Mouse (Mus musculus): ENCODE results near the gene Dusp16. TPM values are rescaled to one million over a fixed set of nuclear protein-coding genes. Genes with fewer than 3 reads are reported as not detected.

Gene Dusp16
- total and polyA plus RNA-seq, 2 experiments from 2014 or later = 3.2 to 3.9 TPM

- Histone ChIP-seq H3K27ac (ENCODE audit: low read depth, low read length) (no peak overlapping the region), H3K4me2 (ENCODE audit: low read depth, low read length, poor library complexity, severe bottlenecking) (no peak overlapping the region), H3K4me1 (ENCODE audit: insufficient read depth, low read length) (no peaks in the 10 kb centered on the region), H3K4me3 (ENCODE audit: low read depth, low read length) (no peak overlapping the region), H3K36me3 (ENCODE audit: insufficient read depth, low read length) (no peaks in the 10 kb centered on the region), H3K27me3 (ENCODE audit: insufficient read depth, low read length) (no peaks in the 10 kb centered on the region), H3K9me3 (ENCODE audit: low read length) (no peaks in the 10 kb centered on the region), H3K9ac (replicated peaks; ENCODE audit: low read length, poor library complexity, severe bottlenecking) (no peak overlapping the region)
- DNase-seq (ENCODE audit: low spot score) = no peak
- ATAC-seq (ENCODE audit: low FRiP score) = no peak
- no peak for TF ChIP-seq CTCF (IDR thresholded peaks at IDR 0.05)
These were observed 67.0 kb downstream of the Dusp16 start for GRCm38 (mm10) chr6:134725406-134725805.

- Histone ChIP-seq H3K9ac (replicated peaks; ENCODE audit: low read length, poor library complexity, severe bottlenecking) (no peak overlapping the region), H3K4me1 (ENCODE audit: insufficient read depth, low read length) (no peaks in the 10 kb centered on the region), H3K36me3 (ENCODE audit: insufficient read depth, low read length) (no peaks in the 10 kb centered on the region), H3K27me3 (ENCODE audit: insufficient read depth, low read length) (no peaks in the 10 kb centered on the region), H3K9me3 (ENCODE audit: low read length) (no peaks in the 10 kb centered on the region), H3K27ac (ENCODE audit: low read depth, low read length) (no peak overlapping the region), H3K4me3 (ENCODE audit: low read depth, low read length) (no peak overlapping the region), H3K4me2 (ENCODE audit: low read depth, low read length, poor library complexity, severe bottlenecking) (no peak overlapping the region)
- TF ChIP-seq CTCF (IDR thresholded peaks at IDR 0.05) = no peak
- ATAC-seq (ENCODE audit: low FRiP score) (no peak), DNase-seq (ENCODE audit: low spot score) (no peak)
- 88% methylated on average over 9 of the region's 9 CpGs for WGBS
These were observed 68.4 kb downstream of the Dusp16 start for GRCm38 (mm10) chr6:134723833-134724553.

- no peaks in the 10 kb centered on the region for H3K36me3 ChIP-seq (ENCODE audit: insufficient read depth, low read length)
- no peak overlapping the region for H3K9ac ChIP-seq (replicated peaks; ENCODE audit: low read length, poor library complexity, severe bottlenecking)
- no peak for DNase-seq (ENCODE audit: low spot score)
- no peak overlapping the region for H3K4me3 ChIP-seq (ENCODE audit: low read depth, low read length)
- TF ChIP-seq CTCF (IDR thresholded peaks at IDR 0.05) = no peak
- no peaks in the 10 kb centered on the region for H3K27me3 ChIP-seq (ENCODE audit: insufficient read depth, low read length)
- ATAC-seq (ENCODE audit: low FRiP score) = no peak
- H3K27ac ChIP-seq (ENCODE audit: low read depth, low read length) = no peak overlapping the region
- no peaks in the 10 kb centered on the region for H3K9me3 ChIP-seq (ENCODE audit: low read length)
- H3K4me1 ChIP-seq (ENCODE audit: insufficient read depth, low read length) = no peaks in the 10 kb centered on the region
- 97% methylated on average over 7 of the region's 7 CpGs for WGBS
- no peak overlapping the region for H3K4me2 ChIP-seq (ENCODE audit: low read depth, low read length, poor library complexity, severe bottlenecking)
These were observed 69.1 kb downstream of the Dusp16 start for GRCm38 (mm10) chr6:134723326-134723725.

- WGBS = 89% methylated on average over 8 of the region's 8 CpGs
- no peak overlapping the region for H3K4me2 ChIP-seq (ENCODE audit: low read depth, low read length, poor library complexity, severe bottlenecking)
These were observed 69.5 kb downstream of the Dusp16 start for GRCm38 (mm10) chr6:134722906-134723305.

GRCm38 (mm10) chr6:134721729-134722269, 70.6 kb downstream of the Dusp16 start:
- no peak for TF ChIP-seq CTCF (IDR thresholded peaks at IDR 0.05)
- ATAC-seq (ENCODE audit: low FRiP score) = no peak
- Histone ChIP-seq H3K4me3 (ENCODE audit: low read depth, low read length) (no peak overlapping the region), H3K9ac (replicated peaks; ENCODE audit: low read length, poor library complexity, severe bottlenecking) (no peak overlapping the region), H3K36me3 (ENCODE audit: insufficient read depth, low read length) (no peaks in the 10 kb centered on the region), H3K4me2 (ENCODE audit: low read depth, low read length, poor library complexity, severe bottlenecking) (no peak overlapping the region), H3K27ac (ENCODE audit: low read depth, low read length) (no peak overlapping the region), H3K4me1 (ENCODE audit: insufficient read depth, low read length) (no peaks in the 10 kb centered on the region), H3K9me3 (ENCODE audit: low read length) (no peaks in the 10 kb centered on the region), H3K27me3 (ENCODE audit: insufficient read depth, low read length) (no peaks in the 10 kb centered on the region)
- DNase-seq (ENCODE audit: low spot score) = no peak
- WGBS = 85% methylated on average over 6 of the region's 6 CpGs

More at GRCm38 (mm10) chr6:134722906-134723305, 69.5 kb downstream of the Dusp16 start:
- no peak overlapping the region for H3K9ac ChIP-seq (replicated peaks; ENCODE audit: low read length, poor library complexity, severe bottlenecking)
- no peak for ATAC-seq (ENCODE audit: low FRiP score)
- no peak overlapping the region for H3K4me3 ChIP-seq (ENCODE audit: low read depth, low read length)
- H3K27me3 ChIP-seq (ENCODE audit: insufficient read depth, low read length) = no peaks in the 10 kb centered on the region
- no peak for TF ChIP-seq CTCF (IDR thresholded peaks at IDR 0.05)
- no peaks in the 10 kb centered on the region for H3K36me3 ChIP-seq (ENCODE audit: insufficient read depth, low read length)
- no peak for DNase-seq (ENCODE audit: low spot score)
- H3K4me1 ChIP-seq (ENCODE audit: insufficient read depth, low read length) = no peaks in the 10 kb centered on the region
- no peaks in the 10 kb centered on the region for H3K9me3 ChIP-seq (ENCODE audit: low read length)
- no peak overlapping the region for H3K27ac ChIP-seq (ENCODE audit: low read depth, low read length)

- WGBS = 84% methylated on average over 5 of the region's 5 CpGs
- no peaks in the 10 kb centered on the region for H3K27me3 ChIP-seq (ENCODE audit: insufficient read depth, low read length)
- H3K36me3 ChIP-seq (ENCODE audit: insufficient read depth, low read length) = no peaks in the 10 kb centered on the region
- no peak overlapping the region for H3K4me3 ChIP-seq (ENCODE audit: low read depth, low read length)
- H3K9ac ChIP-seq (replicated peaks; ENCODE audit: low read length, poor library complexity, severe bottlenecking) = no peak overlapping the region
- no peak for TF ChIP-seq CTCF (IDR thresholded peaks at IDR 0.05)
- H3K27ac ChIP-seq (ENCODE audit: low read depth, low read length) = no peak overlapping the region
- no peaks in the 10 kb centered on the region for H3K4me1 ChIP-seq (ENCODE audit: insufficient read depth, low read length)
- no peak overlapping the region for H3K4me2 ChIP-seq (ENCODE audit: low read depth, low read length, poor library complexity, severe bottlenecking)
- H3K9me3 ChIP-seq (ENCODE audit: low read length) = no peaks in the 10 kb centered on the region
- DNase-seq (ENCODE audit: low spot score) (no peak), ATAC-seq (ENCODE audit: low FRiP score) (no peak)
These were observed 72.3 kb downstream of the Dusp16 start for GRCm38 (mm10) chr6:134720150-134720549.

Data from midbrain, postnatal 0 days (tissue).